Mouse (Mus musculus) midbrain, embryonic 12.5 days (tissue): ENCODE measurements at regions not wholly inside any gene's neighbourhood (a gene's known extent, or its start where the extent isn't known, plus 50 kb on each side); places are given as distances from the start of the nearest gene placed in this dataset.
"Not testable (repeated sequence)": the region's sequence is repeated elsewhere in the genome, so short reads cannot be mapped to it uniquely, and the experiment has no call there.

ENCODE experiments used
- ATAC-seq: fragments of 200-750 bp; cut with Nextera tagmentation; 2 replicates; pipeline ENCODE4 v1.8.0; 2017; ENCODE audit warnings: low read depth, moderate TSS enrichment, moderate library complexity; ENCODE audit not compliant: low FRiP score
- H3K27ac ChIP-seq: fragments of 300-500 bp; sonication (generic); replicated peaks from 2 replicates; pipeline ENCODE4 v1.5.1; 2016; ENCODE audit warnings: mild to moderate bottlenecking
- H3K27me3 ChIP-seq: fragments of 300-500 bp; sonication (generic); 2 replicates; pipeline ENCODE4 v1.6.1; 2016; ENCODE audit warnings: mild to moderate bottlenecking
- H3K36me3 ChIP-seq: fragments of 300-500 bp; sonication (generic); 2 replicates; pipeline ENCODE4 v1.6.1; 2016
- H3K4me1 ChIP-seq: fragments of 300-500 bp; sonication (generic); 2 replicates; pipeline ENCODE4 v1.6.1; 2016
- H3K4me2 ChIP-seq: fragments of 300-500 bp; sonication (generic); replicated peaks from 2 replicates; pipeline ENCODE4 v1.6.1; 2016; ENCODE audit warnings: mild to moderate bottlenecking, moderate library complexity
- H3K4me3 ChIP-seq: fragments of 300-500 bp; sonication (generic); 2 replicates; pipeline ENCODE4 v1.5.1; 2016; ENCODE audit warnings: mild to moderate bottlenecking
- H3K9ac ChIP-seq: fragments of 300-500 bp; sonication (generic); replicated peaks from 2 replicates; pipeline ENCODE4 v1.6.1; 2016; ENCODE audit warnings: mild to moderate bottlenecking, moderate library complexity
- H3K9me3 ChIP-seq: fragments of 300-500 bp; sonication (generic); 2 replicates; pipeline ENCODE4 v1.6.1; 2016; ENCODE audit warnings: mild to moderate bottlenecking
- WGBS: fragments of 180-500 bp; shearing (Covaris S2); methylation state at CpG from one replicate; pipeline ENCODE4 v1.1.7; 2016; 5-methylcytosine and 5-hydroxymethylcytosine counted together

GRCm38 (mm10) chr16:20936722-20937121, 202.4 kb upstream of the Thpo start:
- Histone ChIP-seq H3K9ac (no peak overlapping the region), H3K36me3 (no peaks in the 10 kb centered on the region), H3K4me2 (no peak overlapping the region), H3K9me3 (no peaks in the 10 kb centered on the region), H3K27me3 (no peaks in the 10 kb centered on the region), H3K4me3 (no peak overlapping the region), H3K27ac (no peak overlapping the region), H3K4me1 (no peaks in the 10 kb centered on the region)
- 98% methylated on average over 1 of the region's 1 CpGs for WGBS
- ATAC-seq, result no peak

GRCm38 (mm10) chr16:20934846-20935245, 200.5 kb upstream of the Thpo start:
- not testable (repeated sequence) for H3K9ac ChIP-seq, ATAC-seq, H3K4me3 ChIP-seq, H3K27ac ChIP-seq, H3K36me3 ChIP-seq, H3K4me1 ChIP-seq, H3K4me2 ChIP-seq, H3K27me3 ChIP-seq, H3K9me3 ChIP-seq

DNA sequence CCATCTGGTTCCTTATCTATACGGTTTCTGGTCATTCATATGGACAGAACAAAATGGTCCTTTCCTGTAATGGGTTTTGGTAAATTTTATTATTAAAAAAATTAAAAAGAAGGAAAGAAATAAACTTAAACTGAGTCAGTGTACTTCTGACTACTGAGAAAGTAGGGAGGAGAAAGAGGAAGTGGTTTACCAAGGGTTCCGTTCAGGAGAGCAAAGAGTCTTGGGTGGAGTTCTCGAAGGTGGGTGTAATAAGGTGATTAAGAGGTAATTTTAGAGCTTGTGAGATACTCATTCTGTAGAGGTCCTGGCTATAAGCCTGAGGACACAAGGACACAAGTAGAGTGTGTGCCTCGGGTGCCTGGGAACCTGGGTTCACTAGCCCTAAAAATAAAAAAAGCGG, 195.7 kb upstream of the Thpo start:
- H3K4me1 ChIP-seq, H3K9ac ChIP-seq, H3K4me2 ChIP-seq, H3K27me3 ChIP-seq, ATAC-seq, H3K36me3 ChIP-seq, H3K4me3 ChIP-seq, H3K9me3 ChIP-seq, H3K27ac ChIP-seq: not testable (repeated sequence)
- WGBS, result 92% methylated on average over 5 of the region's 5 CpGs

DNA sequence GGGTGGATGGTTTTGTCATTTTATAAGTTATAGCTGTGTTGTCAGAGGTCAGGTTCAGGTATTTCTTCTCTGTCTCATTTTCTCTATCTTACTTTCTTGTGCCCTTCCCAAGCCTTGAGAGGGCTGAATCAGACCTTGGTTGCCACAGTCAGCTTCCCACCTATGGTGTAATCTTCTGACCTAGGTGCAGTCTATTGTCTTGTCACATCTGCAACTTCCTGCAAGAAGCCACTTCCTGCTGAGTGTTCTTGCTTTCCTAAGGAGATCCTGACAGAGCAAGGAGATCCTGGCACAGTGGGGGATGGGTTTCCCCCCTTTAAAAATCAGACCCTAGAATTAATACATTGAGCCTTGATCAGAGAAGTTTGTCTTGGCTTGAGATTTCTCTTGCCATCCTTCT, 191.5 kb upstream of the Thpo start:
- H3K27ac ChIP-seq, ATAC-seq, H3K4me1 ChIP-seq, H3K36me3 ChIP-seq, H3K4me2 ChIP-seq, H3K9me3 ChIP-seq, H3K4me3 ChIP-seq, H3K27me3 ChIP-seq, H3K9ac ChIP-seq: not testable (repeated sequence)

DNA sequence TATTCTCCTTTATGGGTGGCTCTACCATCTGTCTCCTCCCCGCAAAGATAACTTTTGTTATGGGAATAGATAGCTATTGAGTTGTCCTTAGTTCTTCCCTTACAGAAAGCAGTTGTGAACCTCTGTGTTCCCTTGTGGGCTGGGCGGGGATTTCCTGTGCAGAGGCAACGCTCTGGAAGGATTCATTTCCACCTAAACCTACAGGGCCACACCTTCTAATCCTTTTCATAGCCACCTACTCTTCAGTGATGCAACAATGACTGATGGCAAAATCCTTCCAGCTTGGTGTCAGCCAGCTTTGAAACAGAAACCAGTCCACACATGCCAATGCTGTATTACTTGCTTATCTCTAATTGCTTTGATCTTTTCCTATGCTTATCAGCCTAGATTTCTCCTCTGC, 176.6 kb upstream of the Thpo start:
- not testable (repeated sequence) for H3K4me3 ChIP-seq, H3K4me2 ChIP-seq, H3K4me1 ChIP-seq, H3K36me3 ChIP-seq, H3K9ac ChIP-seq, H3K27ac ChIP-seq, ATAC-seq, H3K9me3 ChIP-seq, H3K27me3 ChIP-seq
- 75% methylated on average over 3 of the region's 3 CpGs for WGBS

- H3K4me3 ChIP-seq, H3K27me3 ChIP-seq, H3K9ac ChIP-seq, H3K4me1 ChIP-seq, H3K9me3 ChIP-seq, H3K27ac ChIP-seq, H3K36me3 ChIP-seq, H3K4me2 ChIP-seq: not testable (repeated sequence)
- WGBS, result 48% methylated on average over 18 of the region's 18 CpGs
- peak; percentile 54; the same call in 1 of the 2 replicates for ATAC-seq
Measured at GRCm38 (mm10) chr16:20908467-20909351, 174.4 kb upstream of the Thpo start.

GRCm38 (mm10) chr16:20895734-20896133, 161.4 kb upstream of the Thpo start:
- no peak overlapping the region for H3K4me3 ChIP-seq
- no peaks in the 10 kb centered on the region for H3K9me3 ChIP-seq
- no peaks in the 10 kb centered on the region for H3K4me1 ChIP-seq
- H3K9ac ChIP-seq, result no peak overlapping the region
- no peaks in the 10 kb centered on the region for H3K27me3 ChIP-seq
- no peak for ATAC-seq
- 66% methylated on average over 2 of the region's 2 CpGs for WGBS
- no peaks in the 10 kb centered on the region for H3K36me3 ChIP-seq
- H3K27ac ChIP-seq, result no peak overlapping the region
- no peak overlapping the region for H3K4me2 ChIP-seq

DNA sequence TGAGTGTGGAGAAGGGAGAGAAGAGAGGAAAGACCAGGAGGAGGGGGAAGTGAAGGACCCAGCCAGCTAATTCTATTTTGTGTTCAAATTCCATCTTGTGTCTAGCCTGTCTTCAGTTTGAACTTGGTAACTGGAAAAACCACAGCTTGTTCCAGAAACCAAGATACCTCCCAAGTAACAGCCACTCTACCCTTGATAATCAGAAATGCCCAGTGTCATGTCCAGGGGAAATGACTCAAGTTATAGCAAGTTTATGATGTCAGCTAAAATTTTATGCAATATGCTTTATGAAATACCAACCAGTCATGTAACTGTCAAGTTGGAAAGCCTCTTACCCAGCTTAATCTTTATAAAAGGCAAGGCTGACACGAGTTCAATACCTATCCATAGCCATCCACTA, 137.4 kb upstream of the Thpo start:
- H3K9ac ChIP-seq, result no peak overlapping the region
- ATAC-seq, result no peak
- no peaks in the 10 kb centered on the region for H3K36me3 ChIP-seq
- no peaks in the 10 kb centered on the region for H3K4me1 ChIP-seq
- H3K27me3 ChIP-seq, result no peaks in the 10 kb centered on the region
- H3K4me3 ChIP-seq, result no peak overlapping the region
- H3K4me2 ChIP-seq, result no peak overlapping the region
- WGBS, result 51% methylated on average over 1 of the region's 1 CpGs
- no peak overlapping the region for H3K27ac ChIP-seq
- H3K9me3 ChIP-seq, result no peaks in the 10 kb centered on the region

GRCm38 (mm10) chr16:20866771-20867170, 132.5 kb upstream of the Thpo start:
- Histone ChIP-seq H3K27ac (no peak overlapping the region), H3K36me3 (no peaks in the 10 kb centered on the region), H3K4me3 (no peak overlapping the region), H3K4me2 (no peak overlapping the region), H3K9me3 (no peaks in the 10 kb centered on the region), H3K9ac (no peak overlapping the region), H3K4me1 (no peaks in the 10 kb centered on the region), H3K27me3 (no peaks in the 10 kb centered on the region)
- WGBS, result 89% methylated on average over 1 of the region's 1 CpGs
- no peak for ATAC-seq

- Histone ChIP-seq H3K4me1 (no peaks in the 10 kb centered on the region), H3K9ac (no peak overlapping the region), H3K27me3 (no peaks in the 10 kb centered on the region), H3K4me3 (no peak overlapping the region), H3K27ac (no peak overlapping the region), H3K9me3 (no peaks in the 10 kb centered on the region), H3K36me3 (no peaks in the 10 kb centered on the region), H3K4me2 (no peak overlapping the region)
- WGBS, result 92% methylated on average over 4 of the region's 4 CpGs
- no peak for ATAC-seq
Measured at GRCm38 (mm10) chr16:20861256-20861655, 126.9 kb upstream of the Thpo start.

- not testable (repeated sequence) for ATAC-seq, H3K36me3 ChIP-seq, H3K27me3 ChIP-seq, H3K4me1 ChIP-seq, H3K9ac ChIP-seq, H3K4me2 ChIP-seq, H3K27ac ChIP-seq, H3K9me3 ChIP-seq, H3K4me3 ChIP-seq
- WGBS, result 87% methylated on average over 3 of the region's 3 CpGs
Measured at GRCm38 (mm10) chr16:20860606-20861005, 126.3 kb upstream of the Thpo start.

GRCm38 (mm10) chr16:20854696-20855213, 120.4 kb upstream of the Thpo start:
- H3K27me3 ChIP-seq, result no peaks in the 10 kb centered on the region
- H3K4me3 ChIP-seq, result no peak overlapping the region
- no peak overlapping the region for H3K9ac ChIP-seq
- H3K4me1 ChIP-seq, result peaks cover 6% of the 10 kb centered on the region; the same call in 1 of the 2 replicates
- H3K9me3 ChIP-seq, result no peaks in the 10 kb centered on the region
- ATAC-seq, result no peak
- H3K36me3 ChIP-seq, result no peaks in the 10 kb centered on the region
- H3K27ac ChIP-seq, result no peak overlapping the region
- WGBS, result 61% methylated on average over 1 of the region's 1 CpGs
- no peak overlapping the region for H3K4me2 ChIP-seq

DNA sequence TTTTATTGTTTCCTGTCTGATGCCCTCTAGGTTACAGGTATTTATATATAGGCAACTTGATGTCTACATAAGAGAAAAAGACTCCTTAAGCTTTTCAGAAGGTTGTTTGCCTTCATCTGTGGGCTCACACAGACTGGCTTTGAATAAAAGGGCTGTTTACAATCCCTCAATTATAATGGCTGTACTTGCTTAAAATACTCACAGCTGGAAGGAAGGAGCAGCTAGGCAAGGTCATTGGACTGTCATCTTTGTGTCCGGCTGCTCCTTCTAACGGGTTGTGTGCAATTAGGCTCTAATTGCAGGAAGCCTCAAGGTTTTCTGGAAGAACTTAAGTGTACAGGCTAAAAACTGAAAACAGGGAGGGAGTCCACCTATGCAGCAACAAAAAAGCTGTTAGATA, 103.8 kb upstream of the Thpo start:
- 0 out of 2 replicates have a peak, but pooled peaks cover 4% of the 10 kb centered on the region for H3K4me1 ChIP-seq
- WGBS, result 36% methylated on average over 2 of the region's 2 CpGs
- H3K4me2 ChIP-seq, result no peak overlapping the region
- no peak for ATAC-seq
- H3K27me3 ChIP-seq, result no peaks in the 10 kb centered on the region
- H3K9me3 ChIP-seq, result no peaks in the 10 kb centered on the region
- H3K27ac ChIP-seq, result no peak overlapping the region
- no peak overlapping the region for H3K9ac ChIP-seq
- no peaks in the 10 kb centered on the region for H3K36me3 ChIP-seq
- H3K4me3 ChIP-seq, result no peak overlapping the region
